Mouse (Mus musculus) lung, embryonic 14.5 days (tissue): ENCODE data around the gene Vps37d. TPM values are rescaled to one million over a fixed set of nuclear protein-coding genes. Genes with fewer than 3 reads are reported as not detected.

Experiments used
- ATAC-seq: fragments of 200-750 bp; cut with Nextera tagmentation; 2 replicates; pipeline ENCODE4 v1.8.0; 2017; ENCODE audit warnings: mild to moderate bottlenecking, moderate TSS enrichment, moderate library complexity; ENCODE audit not compliant: insufficient read depth
- DNase-seq: peaks from one replicate; pipeline ENCODE4 v3.0.0-alpha.2; 2015
- H3K27ac ChIP-seq: fragments of 300-500 bp; sonication (generic); 2 replicates; pipeline ENCODE4 v1.5.1; 2014; ENCODE audit warnings: low read depth, mild to moderate bottlenecking, moderate library complexity
- H3K27me3 ChIP-seq: fragments of 300-500 bp; sonication (generic); 2 replicates; pipeline ENCODE4 v1.6.1; 2014; ENCODE audit warnings: low read length, control low read depth; ENCODE audit not compliant: insufficient read depth
- H3K36me3 ChIP-seq: fragments of 300-500 bp; sonication (generic); 2 replicates; pipeline ENCODE4 v1.6.1; 2014; ENCODE audit warnings: control low read depth; ENCODE audit not compliant: insufficient read depth
- H3K4me1 ChIP-seq: fragments of 300-500 bp; sonication (generic); 2 replicates; pipeline ENCODE4 v1.6.1; 2014; ENCODE audit warnings: antibody characterized with exemption, control low read depth; ENCODE audit not compliant: insufficient read depth
- H3K4me2 ChIP-seq: fragments of 300-500 bp; sonication (generic); 2 replicates; pipeline ENCODE4 v1.6.1; 2014; ENCODE audit warnings: mild to moderate bottlenecking
- H3K4me3 ChIP-seq: fragments of 300-500 bp; sonication (generic); 2 replicates; pipeline ENCODE4 v1.5.1; 2014; ENCODE audit warnings: low read depth, low read length
- H3K9ac ChIP-seq: fragments of 300-500 bp; sonication (generic); 2 replicates; pipeline ENCODE4 v1.6.1; 2014
- H3K9me3 ChIP-seq: fragments of 300-500 bp; sonication (generic); 2 replicates; pipeline ENCODE4 v1.6.1; 2016; ENCODE audit warnings: low read depth, low read length, control low read depth
- CTCF ChIP-seq: IDR thresholded peaks from 2 replicates; pipeline ENCODE4 v1.5.1; 2016; ENCODE audit warnings: antibody characterized with exemption, low read depth
- WGBS: fragments of 180-500 bp; shearing (Covaris S2); extraction: QIAGEN DNeasy Blood & Tissue Kit; methylation state at CpG from one replicate; pipeline ENCODE4 v1.1.7; 2014; 5-methylcytosine and 5-hydroxymethylcytosine counted together
- polyA plus RNA-seq: library from polyadenylated mRNA; unstranded; fragments of >200 nt; fragmentation: Nextera tagmentation; extraction: Ambion mirVana; gene quantifications from 2 replicates; pipeline ENCODE4 v1.2.1, GENCODE M21; 2014

Vps37d gene
- polyA plus RNA-seq, 1 experiment from 2014 or later: 7.1 TPM

GRCm38 (mm10) chr5:135040777-135041176 lies 37.3 kb downstream of the Vps37d start:
- 36% methylated on average over 11 of the region's 11 CpGs for WGBS
- Histone ChIP-seq H3K9ac (no peak overlapping the region), H3K4me2 (no peak overlapping the region), H3K27ac (no peak overlapping the region), H3K4me1 (no peaks in the 10 kb centered on the region), H3K9me3 (no peaks in the 10 kb centered on the region), H3K27me3 (no peaks in the 10 kb centered on the region), H3K4me3 (no peak overlapping the region), H3K36me3 (peaks cover 50% of the 10 kb centered on the region)
- DNase-seq: no peak
- ATAC-seq: 0 out of 2 replicates have a peak, but pooled peaks have one; percentile 28
- no peak for TF ChIP-seq CTCF

GRCm38 (mm10) chr5:135040059-135040458 lies 38.0 kb downstream of the Vps37d start:
- TF ChIP-seq CTCF: no peak
- Histone ChIP-seq H3K36me3 (peaks cover 43% of the 10 kb centered on the region), H3K4me3 (no peak overlapping the region), H3K27me3 (no peaks in the 10 kb centered on the region), H3K9me3 (no peaks in the 10 kb centered on the region), H3K27ac (no peak overlapping the region), H3K4me2 (no peak overlapping the region), H3K9ac (no peak overlapping the region), H3K4me1 (no peaks in the 10 kb centered on the region)
- no peak for ATAC-seq
- WGBS: 59% methylated on average over 6 of the region's 6 CpGs
- DNase-seq: no peak

- no peaks in the 10 kb centered on the region for H3K27me3 ChIP-seq
- no peak for TF ChIP-seq CTCF
- no peaks in the 10 kb centered on the region for H3K9me3 ChIP-seq
- H3K27ac ChIP-seq: no peak overlapping the region
- no peak for ATAC-seq
- 82% methylated on average over 9 of the region's 9 CpGs for WGBS
- H3K9ac ChIP-seq: no peak overlapping the region
- no peaks in the 10 kb centered on the region for H3K4me1 ChIP-seq
- H3K36me3 ChIP-seq: peaks cover 38% of the 10 kb centered on the region
- H3K4me3 ChIP-seq: no peak overlapping the region
- no peak for DNase-seq
- no peak overlapping the region for H3K4me2 ChIP-seq
Observed at GRCm38 (mm10) chr5:135039541-135039940, 38.5 kb downstream of the Vps37d start.

- no peaks in the 10 kb centered on the region for H3K27me3 ChIP-seq
- no peak overlapping the region for H3K4me2 ChIP-seq
- TF ChIP-seq CTCF: no peak
- H3K4me1 ChIP-seq: no peaks in the 10 kb centered on the region
- H3K4me3 ChIP-seq: no peak overlapping the region
- no peak overlapping the region for H3K9ac ChIP-seq
- no peaks in the 10 kb centered on the region for H3K9me3 ChIP-seq
- H3K27ac ChIP-seq: no peak overlapping the region
- 88% methylated on average over 3 of the region's 3 CpGs for WGBS
- DNase-seq (no peak), ATAC-seq (no peak)
- peaks cover 34% of the 10 kb centered on the region for H3K36me3 ChIP-seq
Observed at GRCm38 (mm10) chr5:135037946-135038345, 40.1 kb downstream of the Vps37d start.

GRCm38 (mm10) chr5:135035608-135036359 lies 42.3 kb downstream of the Vps37d start:
- Histone ChIP-seq H3K36me3 (peaks cover 22% of the 10 kb centered on the region; the same call in 1 of the 2 replicates), H3K9me3 (no peaks in the 10 kb centered on the region), H3K4me1 (no peaks in the 10 kb centered on the region), H3K4me2 (no peak overlapping the region), H3K27me3 (no peaks in the 10 kb centered on the region), H3K27ac (no peak overlapping the region), H3K9ac (no peak overlapping the region), H3K4me3 (no peak overlapping the region)
- ATAC-seq: no peak
- no peak for DNase-seq
- no peak for TF ChIP-seq CTCF
- WGBS: 58% methylated on average over 18 of the region's 18 CpGs

- H3K9ac ChIP-seq: no peak overlapping the region
- ATAC-seq (no peak), DNase-seq (no peak)
- H3K4me1 ChIP-seq: no peaks in the 10 kb centered on the region
- no peak overlapping the region for H3K4me3 ChIP-seq
- no peaks in the 10 kb centered on the region for H3K27me3 ChIP-seq
- peaks cover 17% of the 10 kb centered on the region; the same call in 1 of the 2 replicates for H3K36me3 ChIP-seq
- no peak overlapping the region for H3K27ac ChIP-seq
- H3K9me3 ChIP-seq: no peaks in the 10 kb centered on the region
- 98% methylated on average over 2 of the region's 2 CpGs for WGBS
- no peak overlapping the region for H3K4me2 ChIP-seq
- peak; percentile 42; the same call in 1 of the 2 replicates for TF ChIP-seq CTCF
Observed at GRCm38 (mm10) chr5:135034593-135034992, 43.5 kb downstream of the Vps37d start.

- DNase-seq (no peak), ATAC-seq (no peak)
- Histone ChIP-seq H3K27ac (no peak overlapping the region), H3K36me3 (peaks cover 12% of the 10 kb centered on the region; the same call in 1 of the 2 replicates), H3K27me3 (no peaks in the 10 kb centered on the region), H3K9ac (no peak overlapping the region), H3K4me1 (peaks cover 14% of the 10 kb centered on the region; the same call in 1 of the 2 replicates), H3K9me3 (no peaks in the 10 kb centered on the region), H3K4me2 (no peak overlapping the region), H3K4me3 (no peak overlapping the region)
- no peak for TF ChIP-seq CTCF
- WGBS: 89% methylated on average over 5 of the region's 5 CpGs
Observed at GRCm38 (mm10) chr5:135032581-135032980, 45.5 kb downstream of the Vps37d start.
